Mouse (Mus musculus): ENCODE measurements around the gene Evc. TPM values are rescaled to one million over a fixed set of nuclear protein-coding genes. Genes with fewer than 3 reads are reported as not detected.

Evc gene
- polyA plus RNA-seq, 1 experiment from 2014 or later, result 5.6 TPM

DNA sequence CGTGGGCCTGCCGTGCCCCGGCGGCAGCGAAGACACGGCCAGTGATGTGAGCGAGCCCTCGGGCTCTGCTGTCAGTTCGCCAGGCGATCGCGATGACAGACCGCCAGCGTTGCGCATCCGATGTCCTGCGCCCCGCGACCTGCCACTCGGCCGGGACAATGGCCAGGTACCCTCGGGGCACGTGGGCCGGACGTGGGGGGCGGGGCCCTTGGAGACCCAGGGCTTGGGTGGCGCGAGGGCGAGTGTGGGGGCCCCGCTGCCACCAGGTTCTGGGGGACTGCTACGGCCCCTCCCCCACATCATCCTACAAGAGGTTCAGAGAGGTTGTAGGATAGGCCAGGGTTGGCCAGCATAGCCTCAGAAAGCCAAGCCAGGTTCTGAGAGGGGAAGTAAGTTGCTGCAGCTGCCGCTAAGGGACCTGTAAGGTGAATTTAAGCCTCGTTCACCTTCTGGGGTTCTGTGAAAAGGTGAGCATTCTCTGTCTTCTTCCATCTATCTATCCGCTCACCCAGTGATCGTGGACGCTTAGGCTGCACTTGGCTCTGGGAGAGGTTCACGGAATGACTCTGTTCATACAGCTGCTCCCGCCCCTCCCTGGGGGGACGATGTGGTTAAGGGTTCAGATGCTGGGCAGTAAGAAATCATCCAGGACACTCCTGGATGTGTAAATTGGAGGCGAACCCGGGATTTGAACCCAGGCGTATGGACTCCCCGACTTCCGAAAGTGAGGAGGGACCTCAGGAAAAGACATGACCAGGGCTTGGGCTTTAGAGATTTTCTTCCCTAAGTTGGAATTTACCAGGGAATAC lies 94.1 kb downstream of the Evc start:
- 9% methylated on average over 44 of the region's 44 CpGs for WGBS
- no peak for ATAC-seq
- Histone ChIP-seq H3K4me2 (ENCODE audit: low read length) (peak overlapping the region; percentile 91), H3K27ac (ENCODE audit: low read depth, low read length) (peak overlapping the region; percentile 81), H3K9ac (ENCODE audit: low read depth, low read length) (peak overlapping the region; percentile 78), H3K36me3 (ENCODE audit: control insufficient read depth, insufficient read depth, low read length) (no peaks in the 10 kb centered on the region), H3K27me3 (replicated peaks; ENCODE audit: control insufficient read depth, insufficient read depth, low read length) (no peaks in the 10 kb centered on the region), H3K4me1 (ENCODE audit: control insufficient read depth, insufficient read depth, low read depth, low read length) (peaks cover 14% of the 10 kb centered on the region), H3K9me3 (ENCODE audit: control insufficient read depth, low read length) (no peaks in the 10 kb centered on the region), H3K4me3 (ENCODE audit: low read length) (peak overlapping the region; percentile 71)

DNA sequence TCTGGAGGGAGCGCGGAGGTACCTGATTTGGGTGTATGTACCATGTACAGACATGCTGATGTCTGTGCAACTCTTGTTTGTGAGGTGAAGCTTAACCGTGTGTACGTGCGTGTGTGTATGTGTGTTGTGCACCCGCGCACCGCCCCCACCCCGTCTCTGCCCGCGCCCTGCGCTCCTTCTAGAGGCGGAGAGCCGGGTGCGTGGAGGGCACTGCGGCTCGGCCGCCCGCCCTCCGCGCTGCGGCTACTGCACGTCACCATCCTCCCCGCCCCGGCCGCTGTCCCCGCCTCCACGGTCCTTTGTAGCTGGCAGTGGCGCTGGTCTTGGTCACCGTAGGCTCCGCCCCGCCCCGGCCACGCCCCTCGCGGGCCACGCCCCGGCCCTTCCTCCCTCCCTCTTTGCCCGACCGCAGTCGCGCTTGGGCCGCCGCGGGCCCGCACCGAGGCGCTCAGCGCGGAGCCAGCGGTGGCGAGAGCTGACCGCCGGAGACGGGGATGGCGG lies 95.0 kb downstream of the Evc start, which contains the start of gene Crmp1:
Crmp1 (plus strand) TSS at position 290 of the 501 bp plus-strand sequence.
- H3K27me3 ChIP-seq (replicated peaks; ENCODE audit: control insufficient read depth, insufficient read depth, low read length), result no peaks in the 10 kb centered on the region
- under 1% methylated on average over 45 of the region's 56 CpGs for WGBS
- H3K27ac ChIP-seq (ENCODE audit: low read depth, low read length), result peak within 1 kb of the TSS; percentile 81
- peaks cover 14% of the 10 kb centered on the region for H3K4me1 ChIP-seq (ENCODE audit: control insufficient read depth, insufficient read depth, low read depth, low read length)
- peak within 1 kb of the TSS; percentile 78 for H3K9ac ChIP-seq (ENCODE audit: low read depth, low read length)
- H3K36me3 ChIP-seq (ENCODE audit: control insufficient read depth, insufficient read depth, low read length), result no peaks in the 10 kb centered on the region
- peak within 1 kb of the TSS; percentile 91 for H3K4me2 ChIP-seq (ENCODE audit: low read length)
- H3K9me3 ChIP-seq (ENCODE audit: control insufficient read depth, low read length), result no peaks in the 10 kb centered on the region
- peak within 1 kb of the TSS; percentile 71 for H3K4me3 ChIP-seq (ENCODE audit: low read length)
- ATAC-seq, result peak; percentile 90

DNA sequence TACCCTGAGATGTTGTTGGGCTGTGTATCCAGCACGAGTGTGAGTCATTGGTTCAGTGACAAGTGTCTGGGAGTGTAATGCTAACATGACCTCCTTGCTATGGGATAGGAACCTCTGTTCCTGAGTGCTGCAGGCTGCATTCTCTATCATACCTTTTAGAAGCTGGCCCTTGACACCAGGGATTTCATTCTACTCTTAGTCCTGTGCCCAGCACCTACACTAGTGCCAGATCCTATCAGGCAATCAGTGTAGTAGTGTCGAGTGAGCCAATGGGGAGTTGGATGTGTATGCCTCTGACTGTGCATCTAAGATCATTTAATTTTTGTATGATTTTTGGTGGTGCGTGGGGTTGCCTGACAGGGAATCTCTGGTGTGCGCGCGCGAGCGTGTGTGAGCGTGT lies 95.5 kb downstream of the Evc start:
- Histone ChIP-seq H3K9ac (ENCODE audit: low read depth, low read length) (peak overlapping the region; percentile 78), H3K9me3 (ENCODE audit: control insufficient read depth, low read length) (no peaks in the 10 kb centered on the region), H3K4me1 (ENCODE audit: control insufficient read depth, insufficient read depth, low read depth, low read length) (peaks cover 14% of the 10 kb centered on the region), H3K36me3 (ENCODE audit: control insufficient read depth, insufficient read depth, low read length) (no peaks in the 10 kb centered on the region), H3K27me3 (replicated peaks; ENCODE audit: control insufficient read depth, insufficient read depth, low read length) (no peaks in the 10 kb centered on the region), H3K27ac (ENCODE audit: low read depth, low read length) (peak overlapping the region; percentile 81), H3K4me3 (ENCODE audit: low read length) (peak overlapping the region; percentile 71), H3K4me2 (ENCODE audit: low read length) (peak overlapping the region; percentile 91)
- ATAC-seq, result no peak
- WGBS, result 5% methylated on average over 9 of the region's 9 CpGs

DNA sequence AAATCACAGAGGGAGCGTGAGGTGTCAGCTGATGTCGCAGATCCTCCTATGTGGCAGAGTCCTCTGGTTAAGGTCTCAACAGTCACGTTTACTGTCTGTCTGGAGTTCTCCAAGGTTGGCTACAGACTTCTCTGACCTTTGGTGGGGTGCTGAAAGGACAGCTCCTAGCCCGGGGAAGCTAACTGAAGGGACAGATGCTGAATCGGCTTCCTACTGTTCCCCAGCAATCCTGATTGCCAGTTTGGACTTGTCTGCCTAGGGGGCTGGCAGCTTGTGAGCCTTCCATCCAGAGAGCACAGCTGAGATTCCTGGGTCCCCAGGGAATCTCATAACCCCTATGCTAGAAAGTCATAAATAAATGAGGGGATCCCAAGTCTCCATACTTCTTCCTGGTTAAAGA lies 96.1 kb downstream of the Evc start:
- H3K4me2 ChIP-seq (ENCODE audit: low read length), result no peak overlapping the region
- H3K27me3 ChIP-seq (replicated peaks; ENCODE audit: control insufficient read depth, insufficient read depth, low read length), result no peaks in the 10 kb centered on the region
- H3K36me3 ChIP-seq (ENCODE audit: control insufficient read depth, insufficient read depth, low read length), result no peaks in the 10 kb centered on the region
- H3K4me1 ChIP-seq (ENCODE audit: control insufficient read depth, insufficient read depth, low read depth, low read length), result peaks cover 14% of the 10 kb centered on the region
- H3K27ac ChIP-seq (ENCODE audit: low read depth, low read length), result no peak overlapping the region
- no peak for ATAC-seq
- no peak overlapping the region for H3K9ac ChIP-seq (ENCODE audit: low read depth, low read length)
- 3% methylated on average over 5 of the region's 5 CpGs for WGBS
- H3K9me3 ChIP-seq (ENCODE audit: control insufficient read depth, low read length), result no peaks in the 10 kb centered on the region
- H3K4me3 ChIP-seq (ENCODE audit: low read length), result no peak overlapping the region

Other genes starting within 250 kb of the Evc start
- 851 and 939 TPM in 2 replicates for gene Crmp1, start 95.0 kb downstream of the Evc start, polyA plus RNA-seq (2015; fragmentation: Nextera tagmentation; extraction: Ambion mirVana)
- 5.2 and 7.2 TPM in 2 replicates for gene Evc2, start 1.6 kb upstream of the Evc start, polyA plus RNA-seq (2015; fragmentation: Nextera tagmentation; extraction: Ambion mirVana)

Measured in hindbrain, embryonic 16.5 days (tissue).